Mouse (Mus musculus): ENCODE data around the gene Ajm1.
"Not testable (repeated sequence)": the region's sequence is repeated elsewhere in the genome, so short reads cannot be mapped to it uniquely, and the experiment has no call there.

The Ajm1 gene

GRCm38 (mm10) chr2:25565741-25566140 is 15.8 kb downstream of the Ajm1 start:
- no peaks in the 10 kb centered on the region for H3K9me3 ChIP-seq (ENCODE audit: low read length)
- TF ChIP-seq POU5F1 (IDR thresholded peaks at IDR 0.05; ENCODE audit: borderline replicate concordance, low read length) (no peak), CTCF (conservative IDR thresholded peaks at IDR 0.05; ENCODE audit: low read length) (no peak), NANOG (IDR thresholded peaks at IDR 0.05; ENCODE audit: borderline replicate concordance, low read length) (no peak)
- H3K4me1 ChIP-seq (replicated peaks; ENCODE audit: low read depth, low read length): peaks cover 27% of the 10 kb centered on the region
- peaks cover 88% of the 10 kb centered on the region for H3K36me3 ChIP-seq (ENCODE audit: insufficient read depth, low read length)
- no peak overlapping the region for H3K4me3 ChIP-seq (replicated peaks; ENCODE audit: low read length)
- H3K27me3 ChIP-seq (ENCODE audit: insufficient read depth, low read length): no peaks in the 10 kb centered on the region

GRCm38 (mm10) chr2:25561946-25562345 is 19.6 kb downstream of the Ajm1 start:
- no peaks in the 10 kb centered on the region for H3K9me3 ChIP-seq (ENCODE audit: low read length)
- peaks cover 77% of the 10 kb centered on the region for H3K36me3 ChIP-seq (ENCODE audit: insufficient read depth, low read length)
- TF ChIP-seq CTCF (conservative IDR thresholded peaks at IDR 0.05; ENCODE audit: low read length): no peak
- no peak for TF ChIP-seq NANOG (IDR thresholded peaks at IDR 0.05; ENCODE audit: borderline replicate concordance, low read length)
- no peak for TF ChIP-seq POU5F1 (IDR thresholded peaks at IDR 0.05; ENCODE audit: borderline replicate concordance, low read length)
- no peak overlapping the region for H3K4me3 ChIP-seq (replicated peaks; ENCODE audit: low read length)
- peaks cover 25% of the 10 kb centered on the region for H3K4me1 ChIP-seq (replicated peaks; ENCODE audit: low read depth, low read length)
- no peaks in the 10 kb centered on the region for H3K27me3 ChIP-seq (ENCODE audit: insufficient read depth, low read length)

- H3K36me3 ChIP-seq (ENCODE audit: insufficient read depth, low read length): peaks cover 68% of the 10 kb centered on the region
- H3K4me1 ChIP-seq (replicated peaks; ENCODE audit: low read depth, low read length): peaks cover 33% of the 10 kb centered on the region
- H3K9me3 ChIP-seq (ENCODE audit: low read length): no peaks in the 10 kb centered on the region
- no peaks in the 10 kb centered on the region for H3K27me3 ChIP-seq (ENCODE audit: insufficient read depth, low read length)
- TF ChIP-seq CTCF (conservative IDR thresholded peaks at IDR 0.05; ENCODE audit: low read length): no peak
- TF ChIP-seq POU5F1 (IDR thresholded peaks at IDR 0.05; ENCODE audit: borderline replicate concordance, low read length): no peak
- no peak for TF ChIP-seq NANOG (IDR thresholded peaks at IDR 0.05; ENCODE audit: borderline replicate concordance, low read length)
- H3K4me3 ChIP-seq (replicated peaks; ENCODE audit: low read length): no peak overlapping the region
Observed at GRCm38 (mm10) chr2:25560551-25560950, 21.0 kb downstream of the Ajm1 start.

GRCm38 (mm10) chr2:25558774-25559173 is 22.8 kb downstream of the Ajm1 start:
- Histone ChIP-seq H3K9me3 (ENCODE audit: low read length) (no peaks in the 10 kb centered on the region), H3K27me3 (ENCODE audit: insufficient read depth, low read length) (no peaks in the 10 kb centered on the region), H3K36me3 (ENCODE audit: insufficient read depth, low read length) (peaks cover 50% of the 10 kb centered on the region), H3K4me1 (replicated peaks; ENCODE audit: low read depth, low read length) (peaks cover 33% of the 10 kb centered on the region), H3K4me3 (replicated peaks; ENCODE audit: low read length) (peak overlapping the region; percentile 97)
- TF ChIP-seq POU5F1 (IDR thresholded peaks at IDR 0.05; ENCODE audit: borderline replicate concordance, low read length): no peak
- no peak for TF ChIP-seq NANOG (IDR thresholded peaks at IDR 0.05; ENCODE audit: borderline replicate concordance, low read length)
- TF ChIP-seq CTCF (conservative IDR thresholded peaks at IDR 0.05; ENCODE audit: low read length): no peak

- TF ChIP-seq NANOG (IDR thresholded peaks at IDR 0.05; ENCODE audit: borderline replicate concordance, low read length) (no peak), POU5F1 (IDR thresholded peaks at IDR 0.05; ENCODE audit: borderline replicate concordance, low read length) (no peak), CTCF (conservative IDR thresholded peaks at IDR 0.05; ENCODE audit: low read length) (no peak)
- Histone ChIP-seq H3K27me3 (ENCODE audit: insufficient read depth, low read length) (no peaks in the 10 kb centered on the region), H3K36me3 (ENCODE audit: insufficient read depth, low read length) (peaks cover 42% of the 10 kb centered on the region), H3K4me1 (replicated peaks; ENCODE audit: low read depth, low read length) (peaks cover 30% of the 10 kb centered on the region), H3K9me3 (ENCODE audit: low read length) (no peaks in the 10 kb centered on the region), H3K4me3 (replicated peaks; ENCODE audit: low read length) (peak overlapping the region; percentile 97)
Observed at GRCm38 (mm10) chr2:25557964-25558360, 23.6 kb downstream of the Ajm1 start.

- no peaks in the 10 kb centered on the region for H3K27me3 ChIP-seq (ENCODE audit: insufficient read depth, low read length)
- no peak for TF ChIP-seq NANOG (IDR thresholded peaks at IDR 0.05; ENCODE audit: borderline replicate concordance, low read length)
- no peak for TF ChIP-seq CTCF (conservative IDR thresholded peaks at IDR 0.05; ENCODE audit: low read length)
- no peak for TF ChIP-seq POU5F1 (IDR thresholded peaks at IDR 0.05; ENCODE audit: borderline replicate concordance, low read length)
- peaks cover 36% of the 10 kb centered on the region for H3K36me3 ChIP-seq (ENCODE audit: insufficient read depth, low read length)
- no peaks in the 10 kb centered on the region for H3K9me3 ChIP-seq (ENCODE audit: low read length)
- peaks cover 30% of the 10 kb centered on the region for H3K4me1 ChIP-seq (replicated peaks; ENCODE audit: low read depth, low read length)
- peak within 1 kb of the TSS; percentile 97 for H3K4me3 ChIP-seq (replicated peaks; ENCODE audit: low read length)
Observed at GRCm38 (mm10) chr2:25557221-25557963, 24.2 kb downstream of the Ajm1 start, which contains the start of gene Edf1. Edf1 (plus strand) TSS chr2:25557847.

GRCm38 (mm10) chr2:25556296-25556695 is 25.3 kb downstream of the Ajm1 start:
- H3K4me1 ChIP-seq (replicated peaks; ENCODE audit: low read depth, low read length): peaks cover 26% of the 10 kb centered on the region
- H3K27me3 ChIP-seq (ENCODE audit: insufficient read depth, low read length): no peaks in the 10 kb centered on the region
- TF ChIP-seq POU5F1 (IDR thresholded peaks at IDR 0.05; ENCODE audit: borderline replicate concordance, low read length): no peak
- TF ChIP-seq CTCF (conservative IDR thresholded peaks at IDR 0.05; ENCODE audit: low read length): no peak
- H3K4me3 ChIP-seq (replicated peaks; ENCODE audit: low read length): peak overlapping the region; percentile 17; the same call in 1 of the 2 replicates
- H3K9me3 ChIP-seq (ENCODE audit: low read length): no peaks in the 10 kb centered on the region
- peaks cover 25% of the 10 kb centered on the region for H3K36me3 ChIP-seq (ENCODE audit: insufficient read depth, low read length)

- H3K9me3 ChIP-seq (ENCODE audit: low read length); H3K4me3 ChIP-seq (replicated peaks; ENCODE audit: low read length); H3K27me3 ChIP-seq (ENCODE audit: insufficient read depth, low read length): not testable (repeated sequence)
- H3K4me1 ChIP-seq (replicated peaks; ENCODE audit: low read depth, low read length): peaks cover 26% of the 10 kb centered on the region
- peaks cover 17% of the 10 kb centered on the region for H3K36me3 ChIP-seq (ENCODE audit: insufficient read depth, low read length)
- TF ChIP-seq CTCF (conservative IDR thresholded peaks at IDR 0.05; ENCODE audit: low read length): peak; percentile 34
Observed at GRCm38 (mm10) chr2:25555479-25555878, 26.1 kb downstream of the Ajm1 start.

- not testable (repeated sequence) for H3K36me3 ChIP-seq (ENCODE audit: insufficient read depth, low read length); H3K27me3 ChIP-seq (ENCODE audit: insufficient read depth, low read length); H3K9me3 ChIP-seq (ENCODE audit: low read length); H3K4me3 ChIP-seq (replicated peaks; ENCODE audit: low read length)
- peaks cover 20% of the 10 kb centered on the region for H3K4me1 ChIP-seq (replicated peaks; ENCODE audit: low read depth, low read length)
Observed at GRCm38 (mm10) chr2:25553171-25553786, 28.3 kb downstream of the Ajm1 start.

Data from E14TG2a.4 (cell line).